Mouse (Mus musculus) bone marrow, adult 2 months (tissue): ENCODE data around the gene Etnk2.

Source experiments
- CTCF ChIP-seq: fragments of 200-500 bp; IDR thresholded peaks from 2 replicates; pipeline ENCODE4 v1.5.1; 2011; ENCODE audit warnings: low read length, control low read depth; ENCODE audit not compliant: control insufficient read depth, insufficient read depth
- POLR2A ChIP-seq: fragments of 200-500 bp; IDR thresholded peaks from 2 replicates; pipeline ENCODE4 v1.6.1; 2011; ENCODE audit warnings: low read depth, mild to moderate bottlenecking, control low read depth, low read length, borderline replicate concordance; ENCODE audit not compliant: control insufficient read depth

DNA sequence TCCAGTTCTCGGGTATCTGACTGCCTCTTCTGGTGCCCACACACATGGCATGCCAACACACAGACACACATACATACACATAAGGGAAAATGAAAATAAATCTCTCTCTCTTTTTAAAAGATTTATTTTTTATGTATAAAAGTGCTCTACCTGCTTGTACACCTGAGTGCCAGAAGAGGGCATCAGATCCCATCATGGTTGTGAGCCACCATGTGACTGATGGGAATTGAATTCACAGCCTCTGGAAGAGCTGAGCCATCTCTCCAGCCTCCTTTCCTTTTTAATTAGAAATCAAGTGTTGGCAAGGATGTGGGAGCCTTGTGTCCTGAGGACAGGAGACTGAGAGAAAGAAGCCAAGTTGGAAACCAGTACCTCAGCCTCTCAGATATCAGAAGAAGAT, 46.2 kb upstream of the Etnk2 start:
- no peak for TF ChIP-seq CTCF
- no peak for TF ChIP-seq POLR2A
